Mouse (Mus musculus) lung, postnatal 10 days (tissue): ENCODE data around the gene Arhgap31.
"Not testable (repeated sequence)": the region's sequence is repeated elsewhere in the genome, so short reads cannot be mapped to it uniquely, and the experiment has no call there.

ENCODE experiments used
- DNase-seq: peaks from one replicate; pipeline ENCODE4 v3.0.0; 2021

Arhgap31 gene

GRCm38 (mm10) chr16:38724256-38724655 is 11.2 kb upstream of the Arhgap31 start:
- peak; percentile 42 for DNase-seq

- DNase-seq = no peak
Measured at GRCm38 (mm10) chr16:38721377-38721776, 8.3 kb upstream of the Arhgap31 start.

GRCm38 (mm10) chr16:38714259-38714526 is 1.1 kb upstream of the Arhgap31 start:
- DNase-seq = not testable (repeated sequence)

DNA sequence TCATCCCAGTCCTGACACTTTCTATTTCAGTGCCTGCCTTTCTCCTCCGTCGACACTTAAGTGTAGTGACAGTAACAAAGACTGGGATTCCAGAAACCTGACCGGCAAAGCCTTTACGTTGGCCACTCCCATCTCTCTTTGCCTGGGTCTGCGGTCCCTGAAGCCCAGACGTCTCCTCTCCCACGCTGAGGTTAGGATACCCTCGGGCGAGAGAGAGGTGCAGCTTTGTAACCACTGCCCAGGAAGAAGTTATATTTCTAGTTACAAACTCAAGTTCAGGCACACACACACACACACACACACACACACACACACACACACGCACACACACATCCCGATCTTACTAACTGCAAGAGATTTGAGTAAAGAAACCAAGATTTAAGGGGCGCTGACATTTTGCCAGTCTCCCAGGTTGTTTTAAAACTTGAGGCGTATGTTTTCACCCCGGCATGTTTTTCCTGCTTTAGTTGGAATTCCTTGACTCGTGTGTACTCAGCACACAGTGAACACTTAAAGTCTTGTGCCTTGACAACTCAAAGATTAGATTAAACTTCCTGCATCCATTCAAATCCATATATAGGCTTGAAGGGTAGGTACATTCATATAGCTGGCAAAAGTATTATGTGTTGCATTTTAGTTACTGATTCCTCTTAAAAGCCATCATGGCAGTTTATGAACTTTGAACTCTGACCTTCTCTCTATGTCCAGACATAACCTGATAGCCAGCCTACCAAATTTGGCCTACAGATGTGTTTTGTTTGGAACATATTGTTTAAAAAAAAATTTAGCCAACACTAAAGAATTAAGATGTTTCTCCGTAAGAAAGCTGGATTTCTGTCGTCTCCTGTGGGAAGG is 557 bp upstream of the Arhgap31 start:
- no peak for DNase-seq

DNA sequence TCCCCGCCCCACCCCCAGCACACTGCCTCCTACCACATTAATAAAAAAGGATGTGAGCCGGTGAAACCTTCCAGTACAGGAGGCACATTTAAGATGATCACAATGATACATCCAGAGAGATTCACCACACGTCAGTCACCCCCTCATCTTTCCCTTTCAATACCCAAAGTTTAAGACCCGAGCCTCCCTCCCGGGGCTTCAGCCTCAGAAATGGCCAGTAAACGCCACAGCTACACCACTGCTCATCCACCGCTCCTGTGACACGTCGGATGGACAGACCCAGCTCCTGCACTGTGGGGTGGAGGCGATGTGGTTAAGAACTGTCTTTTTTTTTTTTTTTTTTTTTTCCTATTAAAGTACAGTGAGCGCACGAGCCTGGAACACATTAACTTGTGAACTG is 969 bp downstream of the Arhgap31 start:
- DNase-seq = no peak

DNA sequence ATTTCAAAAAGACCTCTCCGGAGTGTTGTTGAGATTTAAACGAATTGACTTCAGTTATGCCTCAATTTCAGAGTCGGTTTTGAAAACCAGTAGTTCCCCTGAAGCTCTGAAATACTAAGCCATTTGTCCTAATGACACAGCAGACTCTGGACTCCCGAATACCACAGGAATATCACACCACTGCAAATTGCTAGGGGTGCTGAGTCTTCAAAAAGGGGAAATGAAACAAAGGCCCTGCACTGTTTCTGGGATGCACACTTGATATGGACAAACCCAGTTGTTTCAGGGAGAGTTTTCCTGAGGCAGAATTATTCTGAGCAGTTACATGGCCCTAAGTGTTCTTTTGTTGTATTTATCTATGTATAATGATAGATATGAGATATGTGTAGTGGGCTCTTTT is 1.8 kb downstream of the Arhgap31 start:
- no peak for DNase-seq

DNA sequence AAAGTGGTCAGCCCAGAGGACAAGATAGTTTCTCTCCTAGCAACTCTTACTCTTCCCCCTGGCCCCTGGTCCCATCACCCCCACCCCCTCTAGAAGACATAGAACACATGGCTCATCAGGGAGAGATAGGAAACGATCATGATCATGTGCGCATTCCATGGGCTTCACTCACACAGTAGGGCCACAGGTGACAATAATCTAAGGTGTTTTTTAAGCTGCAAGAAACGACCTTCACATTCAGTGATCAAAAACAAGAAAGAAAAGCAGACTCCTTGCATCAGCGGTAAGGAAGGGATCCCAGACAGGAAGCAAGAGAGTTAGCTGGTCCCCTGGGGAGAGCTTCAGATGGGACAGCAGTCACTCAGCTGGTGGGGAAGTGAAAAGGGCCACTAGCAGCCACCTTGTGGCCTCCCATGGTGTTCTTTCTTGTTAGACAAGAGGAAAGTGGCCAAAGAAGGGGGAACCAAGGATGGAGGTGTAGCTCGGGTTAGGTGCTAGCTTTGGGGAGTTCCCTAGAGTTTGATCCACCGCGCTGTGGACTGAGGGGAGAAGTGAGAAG is 4.0 kb downstream of the Arhgap31 start:
- DNase-seq = no peak

DNA sequence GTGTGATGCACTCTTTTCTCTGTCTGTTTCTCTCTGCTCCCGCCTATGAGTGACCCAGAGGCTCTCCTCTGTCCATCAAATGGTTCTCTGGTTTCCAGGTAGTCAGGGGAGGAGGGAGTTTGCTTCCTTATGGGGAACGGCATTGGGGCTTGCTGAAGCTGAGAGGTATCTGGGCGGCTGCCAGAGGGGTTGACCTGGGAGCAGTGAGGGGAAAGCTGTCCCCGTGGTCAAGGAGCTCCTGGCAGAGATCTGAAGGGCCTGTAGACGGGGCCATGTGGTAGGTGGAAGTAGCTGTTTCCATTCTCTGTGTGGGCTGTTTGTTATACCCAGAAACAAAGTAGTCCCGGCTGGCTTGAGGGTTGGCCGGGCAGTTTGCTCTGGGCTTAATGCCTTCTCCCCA is 6.3 kb downstream of the Arhgap31 start:
- DNase-seq = peak; percentile 80

DNA sequence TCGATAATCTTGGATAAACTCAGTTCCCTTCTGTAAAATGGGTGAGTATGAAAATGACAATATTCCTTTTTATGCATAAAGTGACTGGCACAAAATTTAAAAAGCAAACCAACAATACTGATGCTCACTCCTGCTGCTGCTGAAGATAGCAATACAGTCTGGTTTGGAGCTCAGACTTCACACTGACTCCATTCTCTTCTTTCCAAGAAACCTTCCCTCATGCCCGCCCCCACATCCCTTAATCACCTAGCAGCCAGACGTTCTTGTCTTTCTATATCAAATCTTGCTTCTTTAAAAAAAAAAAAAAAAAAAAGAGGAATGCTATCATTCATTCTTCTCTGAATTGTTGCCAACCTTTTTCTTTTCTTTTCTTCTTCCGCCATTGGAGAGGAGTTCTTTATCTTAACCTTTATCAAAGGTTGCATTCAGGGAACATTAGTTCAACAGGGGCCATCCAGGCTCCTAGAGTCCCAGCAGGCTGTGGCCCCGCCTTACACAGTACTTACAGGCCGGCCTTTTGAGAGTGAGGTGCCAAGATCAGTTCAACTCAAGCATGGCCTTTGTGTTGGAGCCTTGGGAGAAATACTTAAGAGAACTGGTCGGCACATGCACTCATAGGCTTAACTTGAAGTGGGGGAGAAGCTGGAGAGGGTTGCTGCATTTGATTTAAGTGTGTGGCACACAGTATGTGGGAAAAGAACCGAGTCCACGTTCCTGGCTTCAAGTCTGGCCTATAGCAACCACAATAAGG is 7.4 kb downstream of the Arhgap31 start:
- peak; percentile 58 for DNase-seq

DNA sequence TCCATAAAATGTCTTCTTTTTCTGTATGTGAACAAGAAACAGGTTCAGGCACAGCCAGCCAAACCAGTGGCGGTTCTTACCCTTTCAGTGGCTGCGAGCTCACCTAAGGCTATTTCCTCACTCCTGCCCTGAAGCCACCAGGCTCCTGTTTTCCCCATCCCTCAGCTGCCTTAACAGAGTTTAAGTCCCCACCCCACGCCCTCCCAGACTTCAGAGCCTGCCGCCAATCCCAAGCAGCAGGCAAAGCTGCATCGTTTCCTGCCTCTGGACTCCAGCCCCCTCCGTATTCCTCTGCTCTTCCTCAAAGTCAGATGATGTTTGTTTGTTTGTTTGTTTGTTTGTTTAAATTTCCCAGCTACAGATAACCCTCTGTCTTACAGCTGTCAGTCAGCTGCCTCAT is 9.6 kb downstream of the Arhgap31 start:
- peak; percentile 23 for DNase-seq

- no peak for DNase-seq
Measured at GRCm38 (mm10) chr16:38702316-38702715, 10.8 kb downstream of the Arhgap31 start.

DNA sequence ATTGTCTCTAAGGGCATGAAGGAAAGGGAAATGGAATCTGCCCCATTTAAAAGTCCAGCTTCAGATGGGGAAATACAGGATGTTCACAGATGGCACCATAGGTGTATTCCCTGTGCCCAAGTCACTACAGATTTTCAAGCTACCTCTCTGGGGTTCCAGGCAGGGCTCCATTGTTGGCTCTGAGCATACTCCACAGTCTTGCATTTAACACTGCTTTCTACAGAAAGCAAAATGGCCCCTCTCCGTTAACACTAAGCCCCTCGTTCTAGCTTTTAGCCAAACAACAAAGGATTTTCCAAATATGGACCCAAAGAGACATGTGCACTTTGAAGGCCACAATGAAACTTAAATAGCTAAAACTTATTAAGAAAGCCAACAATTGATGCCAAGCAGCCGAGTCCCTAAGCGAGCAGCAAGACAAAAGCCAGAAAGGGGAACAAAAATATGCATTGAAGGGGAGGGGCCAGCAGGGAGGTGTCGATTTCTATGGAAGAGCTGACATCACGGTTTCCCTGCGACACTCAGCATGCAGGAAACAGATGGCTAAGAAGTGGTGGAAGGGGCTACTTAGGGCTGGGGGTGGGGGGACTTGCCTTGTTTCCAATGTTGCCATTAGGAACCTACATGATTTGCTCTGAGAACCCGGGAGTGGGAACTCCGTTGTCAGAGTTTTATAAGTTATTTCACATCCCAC is 11.4 kb downstream of the Arhgap31 start:
- DNase-seq = no peak

DNA sequence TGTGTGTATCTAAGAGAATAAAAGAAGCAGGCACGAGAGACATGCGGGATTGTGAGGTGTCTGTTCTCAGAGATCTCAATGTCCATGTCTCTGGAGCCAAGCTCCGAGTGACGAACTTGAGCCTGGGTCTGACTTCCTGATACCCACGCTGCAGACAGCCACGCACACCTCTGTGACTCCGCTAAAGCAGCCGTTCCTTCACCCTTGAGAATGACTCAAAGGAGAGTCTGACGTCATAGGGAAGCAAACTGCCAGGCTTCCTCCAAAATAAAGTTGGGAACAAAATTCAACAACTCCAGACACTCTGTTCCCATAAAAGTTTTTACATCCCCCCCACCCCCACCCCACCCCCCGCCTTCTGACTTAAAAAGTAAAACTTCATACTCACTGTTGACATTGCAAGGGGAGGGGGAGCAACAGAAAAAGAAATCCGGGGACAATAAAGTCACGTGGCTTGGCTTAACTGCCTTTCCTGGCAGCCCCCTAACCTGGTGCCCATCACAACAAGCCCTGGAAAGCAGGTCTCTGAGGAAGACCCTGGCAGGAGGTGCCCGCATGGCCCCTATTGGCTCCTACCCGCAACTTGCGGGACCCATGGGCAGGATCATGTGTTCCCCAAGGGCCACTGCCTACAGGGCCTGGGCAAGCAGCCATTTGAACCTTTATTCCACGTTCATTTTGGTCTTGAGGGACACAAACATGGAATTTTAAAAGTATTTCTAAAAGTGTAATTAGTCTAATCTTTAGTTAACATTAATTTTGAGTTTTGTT is 12.5 kb downstream of the Arhgap31 start:
- peak; percentile 44 for DNase-seq

GRCm38 (mm10) chr16:38697611-38698010 is 15.5 kb downstream of the Arhgap31 start:
- DNase-seq = no peak

GRCm38 (mm10) chr16:38695557-38695956 is 17.5 kb downstream of the Arhgap31 start:
- no peak for DNase-seq

- no peak for DNase-seq
Measured at GRCm38 (mm10) chr16:38694906-38695540, 18.1 kb downstream of the Arhgap31 start.

- DNase-seq = no peak
Measured at GRCm38 (mm10) chr16:38690501-38690900, 22.6 kb downstream of the Arhgap31 start.

DNA sequence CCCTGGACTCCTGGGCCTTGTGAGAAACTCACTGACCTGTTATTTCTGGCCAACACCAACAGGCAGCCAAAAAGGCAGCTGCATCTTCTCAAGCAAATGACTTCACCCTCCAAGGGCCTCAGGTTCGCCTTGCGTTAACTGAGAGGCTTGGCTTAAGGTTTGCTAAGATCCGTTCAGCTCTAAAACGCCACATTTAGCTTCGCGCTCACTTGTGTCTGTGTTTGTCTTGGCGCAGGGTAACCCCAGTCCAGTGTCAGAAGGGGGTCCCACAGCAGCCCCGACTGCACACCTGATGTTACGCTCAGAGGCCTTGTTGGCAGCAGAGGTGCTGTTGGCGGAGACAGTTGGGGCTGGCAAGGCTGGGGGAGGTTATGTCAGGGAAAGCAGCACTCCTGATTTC is 23.3 kb downstream of the Arhgap31 start:
- DNase-seq = peak; percentile 19

GRCm38 (mm10) chr16:38688531-38689264 is 24.4 kb downstream of the Arhgap31 start:
- DNase-seq = peak; percentile 22

DNA sequence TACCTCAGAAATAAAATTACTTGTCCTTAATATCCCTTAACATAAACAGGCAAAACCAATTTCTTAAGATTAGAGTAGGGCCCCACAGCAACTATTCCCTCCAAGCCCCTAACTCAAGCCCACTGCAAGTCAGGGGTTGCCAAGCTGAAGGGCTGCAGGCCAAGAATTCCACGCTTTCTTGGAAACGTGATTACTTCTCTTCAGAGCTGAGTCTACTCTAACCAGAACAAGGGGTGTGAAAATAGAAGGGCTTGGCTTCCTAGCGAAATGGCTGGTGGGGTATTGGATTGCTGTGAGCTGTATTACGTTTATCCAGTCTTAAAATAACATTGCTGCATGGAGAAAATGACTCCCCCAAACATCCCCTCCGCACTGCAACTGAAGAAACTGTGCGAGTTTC is 25.4 kb downstream of the Arhgap31 start:
- no peak for DNase-seq

- no peak for DNase-seq
Measured at GRCm38 (mm10) chr16:38683094-38683493, 30.0 kb downstream of the Arhgap31 start.
